In the genomic region with DNA sequence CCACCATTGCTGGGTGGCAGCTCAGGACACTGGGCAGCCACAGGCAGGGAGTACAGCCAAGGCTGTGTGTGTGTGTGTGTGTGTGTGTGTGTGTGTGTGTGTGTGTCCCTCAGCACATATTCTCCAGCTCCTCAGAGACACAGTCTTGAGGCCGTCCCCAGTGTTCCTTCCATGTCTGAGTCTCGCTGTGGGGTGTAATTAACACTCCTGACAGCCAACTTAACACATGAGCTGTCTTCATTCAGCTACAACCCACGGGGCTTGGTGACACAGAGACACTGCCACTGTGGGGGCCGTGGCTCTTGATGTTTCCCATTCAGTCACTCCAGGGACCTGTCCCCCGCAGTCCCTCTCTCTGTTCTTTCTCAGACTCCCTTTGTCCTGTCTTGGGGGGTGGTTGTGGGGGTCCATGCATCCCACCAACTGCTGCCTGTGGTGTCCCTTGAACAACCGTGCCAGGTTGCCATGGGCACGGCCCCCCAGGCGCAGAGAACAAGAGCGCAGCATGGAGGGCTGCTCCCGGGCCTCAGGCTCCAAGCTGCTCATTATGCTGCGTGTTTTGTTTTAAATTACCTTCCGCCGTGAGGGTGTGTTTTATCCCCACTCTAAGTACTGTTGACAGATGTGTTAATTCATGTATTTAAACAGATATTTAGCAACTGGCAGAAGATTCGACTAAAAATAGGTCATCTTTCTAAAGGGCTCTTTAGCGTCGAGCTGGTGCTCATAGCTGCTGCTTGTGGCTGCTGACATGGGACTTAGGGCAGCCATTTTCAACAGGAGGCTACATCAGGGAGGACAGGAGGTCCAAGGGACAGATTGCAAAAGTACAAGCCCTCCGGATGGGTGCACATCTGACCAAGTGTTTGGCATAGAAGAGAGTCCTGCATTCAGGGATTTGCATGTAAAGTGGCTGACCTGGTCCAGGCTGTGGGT, we compare ENCODE assay signal across 10 mouse cellular contexts. TPM values are rescaled to one million over a fixed set of nuclear protein-coding genes. Genes with fewer than 3 reads are reported as not detected.
DNase-seq lines count a peak whose midpoint lies in the region; ATAC-seq lines count a peak whose summit lies in the region.
"Had no signal": no experiment of that assay in that cellular context is flagged by ENCODE, and none has a peak within 500 bp of the region (broad histone marks: within the 10 kb centered on the region; RNA-seq: fewer than 3 reads in every experiment).

No protein-coding gene starts in this region.

- H3K9ac ChIP-seq in hindbrain, embryonic 13.5 days: no peak overlapping the region
- H3K9ac ChIP-seq in midbrain, embryonic 12.5 days (replicated peaks): 0 out of 2 replicates have a peak overlapping the region, but pooled peaks have one; percentile 15

- H3K27ac ChIP-seq in hindbrain, embryonic 13.5 days: peak overlapping the region; percentile 81
- peak overlapping the region; percentile 80 for H3K27ac ChIP-seq in midbrain, embryonic 12.5 days (replicated peaks)

- H3K27me3 ChIP-seq in hindbrain, embryonic 13.5 days: peaks cover 52% of the 10 kb centered on the region
- H3K27me3 ChIP-seq in midbrain, embryonic 12.5 days: peaks cover 46% of the 10 kb centered on the region

- no peak overlapping the region for H3K4me3 ChIP-seq in hindbrain, embryonic 13.5 days
- no peak overlapping the region for H3K4me3 ChIP-seq in midbrain, embryonic 12.5 days
- H3K4me3 ChIP-seq: erythroblast, embryonic 14.5 days had no signal

- H3K4me1 ChIP-seq in hindbrain, embryonic 13.5 days (replicated peaks): peaks cover 33% of the 10 kb centered on the region
- H3K4me1 ChIP-seq in midbrain, embryonic 12.5 days: peaks cover 16% of the 10 kb centered on the region

- no peaks in the 10 kb centered on the region for H3K9me3 ChIP-seq in hindbrain, embryonic 13.5 days
- no peaks in the 10 kb centered on the region for H3K9me3 ChIP-seq in midbrain, embryonic 12.5 days

- peak overlapping the region; percentile 10; the same call in 1 of the 2 replicates for H3K4me2 ChIP-seq in hindbrain, embryonic 13.5 days
- peak overlapping the region; percentile 25 for H3K4me2 ChIP-seq in midbrain, embryonic 12.5 days (replicated peaks)

- peak; percentile 86 for ATAC-seq in hindbrain, embryonic 13.5 days (ENCODE audit: low FRiP score)
- ATAC-seq in midbrain, embryonic 12.5 days (ENCODE audit: low FRiP score, low read depth): peak; percentile 89
- ATAC-seq: intestine, embryonic 16.5 days had no signal

- DNase-seq in layer of hippocampus, adult 11-12 months (ENCODE audit: low spot score): peak; percentile 22
- no peak for DNase-seq in layer of hippocampus, postnatal 36 days
- DNase-seq in right cerebral cortex, postnatal 36 days (ENCODE audit: low spot score in 2 of 2): peak; percentile 52 to 58
- no peak for DNase-seq in thymus, postnatal 25 days
- no peak for DNase-seq in urinary bladder, postnatal 10 days (ENCODE audit: low spot score)
- no peak for DNase-seq in heart, postnatal 10 days

- 11% methylated on average over 17 of the region's 17 CpGs for WGBS in hindbrain, embryonic 13.5 days
- WGBS in midbrain, embryonic 12.5 days: 17% methylated on average over 17 of the region's 17 CpGs

- H3K36me3 ChIP-seq in hindbrain, embryonic 13.5 days: no peaks in the 10 kb centered on the region
- no peaks in the 10 kb centered on the region for H3K36me3 ChIP-seq in midbrain, embryonic 12.5 days

- intact Hi-C loops in heart, postnatal 10 days (cut with DNase I): no loop called here

RNA-seq across cellular contexts. Expression of a gene that starts 28.7 kb away (rescaled TPM):
- 100 to 1,000 TPM; 117 to 119 TPM for total RNA-seq in layer of hippocampus, postnatal 36 days (2021)
- polyA plus RNA-seq in hindbrain, embryonic 13.5 days (2015; fragmentation: Nextera tagmentation; extraction: Ambion mirVana): 25.3 and 25.7 TPM in 2 replicates
- polyA plus RNA-seq in midbrain, embryonic 12.5 days (2016; fragmentation: Nextera tagmentation; extraction: Ambion mirVana): 25.2 and 26.9 TPM in 2 replicates
- 10 to 100 TPM; 37.2 to 39.9 TPM for total RNA-seq in heart, postnatal 10 days (2021)

Comparison
In these comparisons a context has a peak if more than half of its experiments do, and no peak if none do; other contexts are left out.
1. DNase-seq: peak in layer of hippocampus, adult 11-12 months (single experiment) and right cerebral cortex, postnatal 36 days (2 of 2); none in layer of hippocampus, postnatal 36 days (0 of 2), thymus, postnatal 25 days (single experiment), urinary bladder, postnatal 10 days (single experiment) and heart, postnatal 10 days (0 of 2).